15 mouse cellular contexts compared by ENCODE assay signal in the genomic region with DNA sequence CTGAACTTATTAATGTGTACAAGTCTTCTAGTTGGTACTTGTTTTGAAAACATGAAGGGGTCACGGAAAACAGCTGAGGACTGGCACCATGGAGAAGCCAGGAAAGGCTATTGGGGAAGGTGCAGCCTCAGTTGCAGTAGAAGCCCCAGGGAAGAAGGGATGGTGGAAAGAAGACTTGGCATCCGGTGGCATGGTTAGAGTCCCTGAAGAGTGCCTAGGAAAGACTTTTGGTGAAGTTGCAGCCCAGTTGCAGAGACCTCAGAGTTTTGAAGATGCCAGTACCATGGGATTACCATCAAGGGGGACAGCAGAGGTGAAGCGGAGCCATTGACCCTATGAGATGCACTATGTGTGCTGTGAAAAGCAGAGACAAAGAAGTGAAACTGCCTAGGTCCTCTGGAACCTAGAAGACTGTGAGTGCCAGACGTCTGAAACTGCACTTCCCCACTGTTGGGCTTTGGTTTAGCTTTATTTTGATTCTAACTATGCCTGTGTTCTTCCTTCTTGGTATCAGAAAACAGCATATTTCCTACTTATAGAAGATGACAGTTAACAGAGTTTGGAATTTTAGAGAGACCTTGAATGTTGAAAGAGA.
DNase-seq lines count a peak whose midpoint lies in the region; ATAC-seq and TF ChIP-seq lines count a peak whose summit lies in the region.
"Had no signal": no experiment of that assay in that cellular context is flagged by ENCODE, and none has a peak within 500 bp of the region (broad histone marks: within the 10 kb centered on the region; RNA-seq: fewer than 3 reads in every experiment).

No protein-coding gene starts in this region.

- no peak for TF ChIP-seq RAD21 in CH12.LX (IDR thresholded peaks at IDR 0.05; ENCODE audit: low read depth, low read length)

- no peak for TF ChIP-seq POLR2A in lung, adult 2 months (IDR thresholded peaks at IDR 0.05; ENCODE audit: borderline replicate concordance, extremely low read depth, low read depth, low read length)
- TF ChIP-seq POLR2A in CH12.LX (IDR thresholded peaks at IDR 0.05; ENCODE audit: low read depth, low read length): no peak

- H3K79me2 ChIP-seq in CH12.LX (replicated peaks; ENCODE audit: control insufficient read depth, extremely low read depth, insufficient read depth, poor library complexity, severe bottlenecking): no peaks in the 10 kb centered on the region

- 80% methylated on average over 4 of the region's 4 CpGs for WGBS in lung, postnatal 0 days
- 76% methylated on average over 4 of the region's 4 CpGs for WGBS in lung, adult 2 months
- 81% methylated on average over 4 of the region's 4 CpGs for WGBS in midbrain, postnatal 0 days

- H3K27ac ChIP-seq in lung, postnatal 0 days (ENCODE audit: low read length): peak overlapping the region; percentile 60; the same call in 1 of the 2 replicates
- peak overlapping the region; percentile 89 for H3K27ac ChIP-seq in CH12.LX (ENCODE audit: insufficient read depth, low read depth)
- H3K27ac ChIP-seq in midbrain, postnatal 0 days (ENCODE audit: low read depth, low read length): peak overlapping the region; percentile 73
- H3K27ac ChIP-seq: heart, embryonic 10.5 days; limb, embryonic 13.5 days had no signal

- H3K4me2 ChIP-seq in lung, postnatal 0 days (replicated peaks; ENCODE audit: low read depth, low read length): no peak overlapping the region
- peak overlapping the region; percentile 99 for H3K4me2 ChIP-seq in CH12.LX (ENCODE audit: insufficient read depth, low read depth, poor library complexity, severe bottlenecking)
- no peak overlapping the region for H3K4me2 ChIP-seq in midbrain, postnatal 0 days (ENCODE audit: low read depth, low read length, poor library complexity, severe bottlenecking)
- H3K4me2 ChIP-seq: limb, embryonic 13.5 days; midbrain, embryonic 12.5 days; stomach, embryonic 15.5 days had no signal

- no peaks in the 10 kb centered on the region for H3K4me1 ChIP-seq in lung, postnatal 0 days (ENCODE audit: insufficient read depth, low read depth, low read length)
- peaks cover 7% of the 10 kb centered on the region for H3K4me1 ChIP-seq in lung, adult 2 months (ENCODE audit: control insufficient read depth, insufficient read depth, low read length)
- peaks cover 14 to 59% of the 10 kb centered on the region in 2 experiments for H3K4me1 ChIP-seq in CH12.LX (ENCODE audit: control insufficient read depth in 1 of 2, insufficient read depth in 2 of 2)
- peaks cover 14% of the 10 kb centered on the region; the same call in 1 of the 2 replicates for H3K4me1 ChIP-seq in midbrain, postnatal 0 days (ENCODE audit: insufficient read depth, low read length)
- H3K4me1 ChIP-seq: limb, embryonic 13.5 days had no signal

- DNase-seq in heart, adult 11 months: peak; percentile 89
- DNase-seq in heart, adult 9 months (ENCODE audit: low spot score in 2 of 2): no peak
- no peak for DNase-seq in lung, postnatal 0 days (ENCODE audit: low spot score)
- DNase-seq in lung, adult 2 months: no peak
- DNase-seq in CH12.LX (ENCODE audit: extremely low read depth): no peak
- DNase-seq in midbrain, postnatal 0 days (ENCODE audit: low spot score): no peak
- no peak for DNase-seq in left cerebral cortex, adult 9 months (ENCODE audit: low spot score in 2 of 2)
- DNase-seq in thymus, postnatal 10 days (ENCODE audit: low spot score in 2 of 2): no peak
- DNase-seq: cerebellum, adult 2 months; kidney, postnatal 10 days had no signal

- no peak for TF ChIP-seq CTCF in lung, postnatal 0 days (IDR thresholded peaks at IDR 0.05)
- TF ChIP-seq CTCF in lung, adult 2 months (IDR thresholded peaks at IDR 0.05; ENCODE audit: insufficient read depth, low read length): no peak
- no peak for TF ChIP-seq CTCF in CH12.LX (conservative IDR thresholded peaks at IDR 0.05 in 1 of 2, IDR thresholded peaks at IDR 0.05 in 1 of 2; ENCODE audit: low read depth in 2 of 2, low read length in 2 of 2)
- no peak for TF ChIP-seq CTCF in midbrain, postnatal 0 days (IDR thresholded peaks at IDR 0.05)

- H3K9ac ChIP-seq in lung, postnatal 0 days (replicated peaks; ENCODE audit: low read depth): no peak overlapping the region
- H3K9ac ChIP-seq in CH12.LX (ENCODE audit: insufficient read depth, low read depth): peak overlapping the region; percentile 87
- H3K9ac ChIP-seq in midbrain, postnatal 0 days (replicated peaks; ENCODE audit: low read length, poor library complexity, severe bottlenecking): no peak overlapping the region
- H3K9ac ChIP-seq: limb, embryonic 13.5 days; midbrain, embryonic 12.5 days; stomach, embryonic 15.5 days had no signal

- in situ Hi-C loops in CH12.LX (cut with MboI; ENCODE audit: low pct_ligation_motif_present, low pct_unique_long_range_greater_than_20kb, low sequenced_read_pairs): no loop called here

- dilution Hi-C loops in CH12.LX (cut with MboI; ENCODE audit: extremely low pct_ligation_motif_present, extremely low pct_unique_long_range_greater_than_20kb, low sequenced_read_pairs): no loop called here

- no peak for ATAC-seq in lung, postnatal 0 days
- ATAC-seq in midbrain, postnatal 0 days (ENCODE audit: low FRiP score): no peak

- no peaks in the 10 kb centered on the region for H3K27me3 ChIP-seq in lung, postnatal 0 days (replicated peaks; ENCODE audit: insufficient read depth, low read length)
- no peaks in the 10 kb centered on the region for H3K27me3 ChIP-seq in CH12.LX (replicated peaks)
- no peaks in the 10 kb centered on the region for H3K27me3 ChIP-seq in midbrain, postnatal 0 days (ENCODE audit: insufficient read depth, low read length)
- H3K27me3 ChIP-seq: limb, embryonic 13.5 days; midbrain, embryonic 12.5 days; stomach, embryonic 15.5 days had no signal

- no peak overlapping the region for H3K4me3 ChIP-seq in lung, postnatal 0 days (ENCODE audit: low read depth, low read length)
- no peak overlapping the region for H3K4me3 ChIP-seq in lung, adult 2 months (replicated peaks; ENCODE audit: extremely low read depth, low read depth, low read length)
- peak overlapping the region; percentile 14 to 50 (median 46) for H3K4me3 ChIP-seq in CH12.LX (replicated peaks in 1 of 3; ENCODE audit: low read depth in 2 of 3, low read length in 2 of 3, poor library complexity in 1 of 3)
- no peak overlapping the region for H3K4me3 ChIP-seq in midbrain, postnatal 0 days (ENCODE audit: low read depth, low read length)
- H3K4me3 ChIP-seq: heart, embryonic 10.5 days; limb, embryonic 13.5 days; midbrain, embryonic 12.5 days; stomach, embryonic 15.5 days had no signal

- H3K36me3 ChIP-seq in lung, postnatal 0 days (ENCODE audit: insufficient read depth, low read length): no peaks in the 10 kb centered on the region
- no peaks in the 10 kb centered on the region for H3K36me3 ChIP-seq in CH12.LX (replicated peaks in 1 of 2; ENCODE audit: control insufficient read depth in 1 of 2, insufficient read depth in 1 of 2, low read length in 1 of 2)
- H3K36me3 ChIP-seq in midbrain, postnatal 0 days (ENCODE audit: insufficient read depth, low read length): no peaks in the 10 kb centered on the region
- H3K36me3 ChIP-seq: G1E; heart, embryonic 10.5 days; limb, embryonic 13.5 days; midbrain, embryonic 12.5 days; stomach, embryonic 15.5 days had no signal

- no peaks in the 10 kb centered on the region for H3K9me3 ChIP-seq in lung, postnatal 0 days (ENCODE audit: low read length)
- H3K9me3 ChIP-seq in CH12.LX (replicated peaks; ENCODE audit: low read length): no peaks in the 10 kb centered on the region
- H3K9me3 ChIP-seq in midbrain, postnatal 0 days (ENCODE audit: low read length): no peaks in the 10 kb centered on the region
- H3K9me3 ChIP-seq: G1E; heart, embryonic 10.5 days; limb, embryonic 13.5 days; midbrain, embryonic 12.5 days; stomach, embryonic 15.5 days had no signal

- TF ChIP-seq EP300 in lung, postnatal 0 days (IDR thresholded peaks at IDR 0.05): no peak
- 0 out of 2 replicates have a peak, but pooled peaks have one; percentile 10 for TF ChIP-seq EP300 in CH12.LX (IDR thresholded peaks at IDR 0.05; ENCODE audit: low read length)

TF ChIP-seq in CH12.LX, 34 proteins besides CTCF, POLR2A, EP300 and RAD21:
- TF ChIP-seq ZKSCAN1 (IDR thresholded peaks at IDR 0.05; ENCODE audit: borderline replicate concordance, low read depth, low read length): no peak
- TF ChIP-seq MAX (IDR thresholded peaks at IDR 0.05; ENCODE audit: low read length): no peak
- no peak for TF ChIP-seq MXI1 (IDR thresholded peaks at IDR 0.05; ENCODE audit: low read depth, low read length)
- no peak for TF ChIP-seq ZNF384 (IDR thresholded peaks at IDR 0.05; ENCODE audit: low read depth, low read length)
- TF ChIP-seq IRF4 (IDR thresholded peaks at IDR 0.05; ENCODE audit: low read depth, low read length): peak; percentile 59; the same call in 1 of the 2 replicates

Comparison
In these comparisons a context has a peak if more than half of its experiments do, and no peak if none do; other contexts are left out.
1. H3K4me3 ChIP-seq: peak in CH12.LX (3 of 3); none in lung, postnatal 0 days (single experiment), lung, adult 2 months (single experiment) and midbrain, postnatal 0 days (single experiment).
2. Peak in every context shown above with its lines, with median percentiles within 50 percentile points of each other: H3K27ac ChIP-seq.